Mouse (Mus musculus): ENCODE results near the gene Ugt2a3.
"Not testable (repeated sequence)": the region's sequence is repeated elsewhere in the genome, so short reads cannot be mapped to it uniquely, and the experiment has no call there.

Ugt2a3 gene

GRCm38 (mm10) chr5:87336961-87337697, at the start of gene Ugt2a3:
Gene Ugt2a3, minus strand, starts transcription at chr5:87337195.
- DNase-seq, result no peak

GRCm38 (mm10) chr5:87380234-87380633, 43.2 kb upstream of the Ugt2a3 start:
- DNase-seq, result no peak

GRCm38 (mm10) chr5:87379825-87380224, 42.8 kb upstream of the Ugt2a3 start:
- DNase-seq, result no peak

- DNase-seq, result no peak
Measured at GRCm38 (mm10) chr5:87375874-87376383, 38.9 kb upstream of the Ugt2a3 start.

- peak in 1 of 2 experiments; percentile 15 for DNase-seq
Measured at GRCm38 (mm10) chr5:87373502-87373863, 36.5 kb upstream of the Ugt2a3 start.

- peak in 1 of 2 experiments; percentile 5 for DNase-seq
Measured at GRCm38 (mm10) chr5:87372788-87373501, 36.0 kb upstream of the Ugt2a3 start.

- no peak for DNase-seq
Measured at GRCm38 (mm10) chr5:87350350-87350749, 13.4 kb upstream of the Ugt2a3 start.

GRCm38 (mm10) chr5:87349150-87349549, 12.2 kb upstream of the Ugt2a3 start:
- not testable (repeated sequence) for DNase-seq

- DNase-seq, result not testable (repeated sequence)
Measured at GRCm38 (mm10) chr5:87347479-87348078, 10.6 kb upstream of the Ugt2a3 start.

- DNase-seq, result peak; percentile 71 to 86
Measured at GRCm38 (mm10) chr5:87340461-87340860, 3.5 kb upstream of the Ugt2a3 start.

- DNase-seq, result peak in 1 of 2 experiments; percentile 22
Measured at GRCm38 (mm10) chr5:87335199-87335598, 1.8 kb downstream of the Ugt2a3 start.

GRCm38 (mm10) chr5:87333584-87333983, 3.4 kb downstream of the Ugt2a3 start:
- DNase-seq, result peak; percentile 51 to 68

- peak in 1 of 2 experiments; percentile 26 for DNase-seq
Measured at GRCm38 (mm10) chr5:87311392-87311791, 25.6 kb downstream of the Ugt2a3 start.

GRCm38 (mm10) chr5:87286180-87286579, 50.8 kb downstream of the Ugt2a3 start:
- DNase-seq, result not testable (repeated sequence)

- peak; percentile 1 to 27 for DNase-seq
Measured at GRCm38 (mm10) chr5:87275986-87276385, 61.0 kb downstream of the Ugt2a3 start.

- peak in 1 of 2 experiments; percentile 46 for DNase-seq
Measured at GRCm38 (mm10) chr5:87275581-87275980, 61.4 kb downstream of the Ugt2a3 start.
